Mouse (Mus musculus) forebrain, embryonic 10.5 days (tissue): Measurements from ENCODE around the gene Eid1. TPM values are rescaled to one million over a fixed set of nuclear protein-coding genes. Genes with fewer than 3 reads are reported as not detected.
A peak's percentile ranks its signal among the peaks of the same experiment; 100 is the strongest.

Source experiments
- DNase-seq: peaks from one replicate; pipeline ENCODE4 v3.0.0-alpha.2; 2017; ENCODE audit warnings: low spot score; ENCODE audit errors: extremely low spot score
- H3K27ac ChIP-seq: fragments of 300-500 bp; sonication (generic); 2 replicates; pipeline ENCODE4 v1.5.1; 2016; ENCODE audit warnings: mild to moderate bottlenecking
- H3K27me3 ChIP-seq: fragments of 300-500 bp; sonication (generic); 2 replicates; pipeline ENCODE4 v1.6.1; 2016; ENCODE audit warnings: mild to moderate bottlenecking; ENCODE audit not compliant: poor library complexity, severe bottlenecking
- H3K36me3 ChIP-seq: fragments of 300-500 bp; sonication (generic); replicated peaks from 2 replicates; pipeline ENCODE4 v1.6.1; 2016; ENCODE audit warnings: mild to moderate bottlenecking, moderate library complexity
- H3K4me1 ChIP-seq: fragments of 300-500 bp; sonication (generic); 2 replicates; pipeline ENCODE4 v1.6.1; 2016
- H3K4me3 ChIP-seq: fragments of 300-500 bp; sonication (generic); 2 replicates; pipeline ENCODE4 v1.5.1; 2016; ENCODE audit warnings: mild to moderate bottlenecking, moderate library complexity
- H3K9me3 ChIP-seq: fragments of 300-500 bp; sonication (generic); 2 replicates; pipeline ENCODE4 v1.6.1; 2016; ENCODE audit warnings: mild to moderate bottlenecking, moderate library complexity
- WGBS: fragments of 180-500 bp; shearing (Covaris S2); methylation state at CpG from one replicate; pipeline ENCODE4 v1.1.7; 2016; 5-methylcytosine and 5-hydroxymethylcytosine counted together
- polyA plus RNA-seq: library from polyadenylated mRNA; unstranded; fragments of >200 nt; fragmentation: Nextera tagmentation; extraction: Ambion mirVana; gene quantifications from 2 replicates; pipeline ENCODE4 v1.2.1, GENCODE M21; 2016

Gene Eid1
- 123 and 126 TPM in 2 replicates for polyA plus RNA-seq

DNA sequence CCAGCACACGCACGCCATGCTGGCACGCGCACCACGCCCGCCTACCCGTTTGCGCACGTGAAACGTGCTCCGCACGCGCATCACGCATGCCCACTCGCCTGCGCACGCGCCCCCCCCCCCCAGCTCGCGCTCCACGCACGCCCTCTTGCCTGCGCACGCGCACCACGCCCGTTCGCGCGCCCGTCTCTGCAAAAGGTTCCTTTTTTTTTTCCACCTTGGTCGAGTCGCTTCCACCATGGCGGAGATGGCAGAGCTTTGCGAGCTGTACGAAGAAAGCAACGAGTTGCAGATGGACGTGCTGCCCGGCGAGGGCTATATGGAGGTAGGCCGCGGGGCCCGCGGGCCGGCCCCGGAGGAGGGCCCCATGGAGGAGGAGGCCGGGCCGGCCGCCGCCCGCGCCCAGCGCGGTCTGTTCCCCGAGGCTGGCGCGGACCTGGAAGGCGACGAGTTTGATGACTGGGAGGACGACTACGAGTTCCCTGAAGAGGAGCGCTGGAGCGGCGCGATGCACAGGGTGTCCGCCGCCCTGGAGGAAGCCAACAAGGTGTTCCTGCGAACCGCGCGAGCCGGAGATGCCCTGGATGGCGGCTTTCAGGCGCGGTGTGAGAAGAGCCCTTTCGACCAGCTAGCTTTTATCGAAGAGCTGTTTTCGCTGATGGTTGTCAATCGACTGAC is at the start of gene Eid1:
Gene Eid1 (plus strand): TSS at position 139 of the 675 bp plus-strand sequence.
- Histone ChIP-seq H3K27me3 (no peaks in the 10 kb centered on the region), H3K4me3 (peak within 1 kb of the TSS; percentile 83), H3K36me3 (no peaks in the 10 kb centered on the region; the same call in 1 of the 2 replicates), H3K27ac (peak within 1 kb of the TSS; percentile 96), H3K4me1 (peaks cover 20% of the 10 kb centered on the region), H3K9me3 (no peaks in the 10 kb centered on the region)
- WGBS: under 1% methylated on average over 79 of the region's 79 CpGs
- peak; percentile 80 for DNase-seq

- Histone ChIP-seq H3K27me3 (no peaks in the 10 kb centered on the region), H3K36me3 (peaks cover 30% of the 10 kb centered on the region), H3K4me3 (peak overlapping the region; percentile 92), H3K9me3 (no peaks in the 10 kb centered on the region), H3K27ac (no peak overlapping the region), H3K4me1 (peaks cover 58% of the 10 kb centered on the region)
- WGBS: 95% methylated on average over 15 of the region's 15 CpGs
- DNase-seq: no peak
Measured at GRCm38 (mm10) chr2:125623211-125623610, 49.7 kb upstream of the Eid1 start.

DNA sequence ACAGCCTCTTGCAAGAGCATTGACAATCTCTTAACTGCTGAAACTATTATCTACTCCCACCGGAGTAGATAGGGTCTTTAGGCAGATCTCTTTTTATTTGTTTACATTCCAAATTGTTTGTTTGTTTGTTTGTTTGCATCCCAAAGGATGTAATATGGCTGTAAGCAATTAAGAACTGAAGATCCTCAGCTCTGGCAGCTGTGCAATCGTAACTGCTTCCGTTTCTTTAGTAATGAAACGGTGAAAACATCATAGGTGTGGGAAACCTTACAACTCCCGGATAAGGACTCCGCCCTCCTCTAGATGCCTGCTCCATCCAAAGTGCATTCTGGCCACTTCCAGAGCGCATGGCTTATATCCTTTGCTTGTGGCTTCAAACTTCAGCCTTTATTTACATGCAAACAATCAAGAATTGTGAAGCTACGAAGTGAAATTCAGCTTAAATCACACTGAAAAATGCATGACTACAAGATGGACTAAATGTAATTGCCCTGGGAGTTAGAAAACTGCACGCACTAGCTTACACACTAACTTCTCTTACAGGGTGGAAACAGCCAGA is 48.7 kb upstream of the Eid1 start:
- peak overlapping the region; percentile 93 for H3K27ac ChIP-seq
- no peaks in the 10 kb centered on the region for H3K9me3 ChIP-seq
- no peaks in the 10 kb centered on the region for H3K27me3 ChIP-seq
- peaks cover 20% of the 10 kb centered on the region for H3K36me3 ChIP-seq
- DNase-seq: no peak
- H3K4me1 ChIP-seq: peaks cover 58% of the 10 kb centered on the region
- 19% methylated on average over 9 of the region's 9 CpGs for WGBS
- peak overlapping the region; percentile 92 for H3K4me3 ChIP-seq

- Histone ChIP-seq H3K4me3 (peak within 1 kb of the TSS; percentile 92), H3K27ac (peak within 1 kb of the TSS; percentile 93), H3K4me1 (peaks cover 54% of the 10 kb centered on the region), H3K9me3 (no peaks in the 10 kb centered on the region), H3K27me3 (no peaks in the 10 kb centered on the region), H3K36me3 (peaks cover 13% of the 10 kb centered on the region)
- under 1% methylated on average over 50 of the region's 50 CpGs for WGBS
- DNase-seq: peak; percentile 96
Measured at GRCm38 (mm10) chr2:125624837-125625351, 48.0 kb upstream of the Eid1 start, which contains the start of gene Cep152. Gene Cep152, minus strand, starts transcription at chr2:125625113.

DNA sequence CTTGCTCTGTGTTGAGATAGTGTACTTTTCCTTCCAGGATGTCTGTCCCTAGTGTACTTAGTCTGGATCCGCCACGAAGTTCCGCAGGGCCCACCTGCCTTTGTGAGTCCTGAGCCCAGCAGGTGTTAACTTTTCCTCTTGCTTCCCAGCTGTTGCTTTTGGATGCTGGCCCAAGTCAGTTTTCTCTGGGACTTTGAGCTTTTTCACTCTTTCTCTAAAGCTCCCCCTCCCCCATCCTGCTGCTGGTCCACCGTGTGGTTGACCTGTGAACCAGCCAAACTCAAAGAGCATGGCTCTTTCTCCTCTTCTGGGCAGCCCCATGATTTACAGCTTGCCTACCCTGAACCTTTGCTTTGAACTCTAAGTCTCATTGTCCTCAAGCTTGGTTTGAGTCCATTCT is 46.4 kb upstream of the Eid1 start:
- H3K27me3 ChIP-seq: no peaks in the 10 kb centered on the region
- H3K4me1 ChIP-seq: peaks cover 38% of the 10 kb centered on the region
- no peak for DNase-seq
- no peaks in the 10 kb centered on the region for H3K9me3 ChIP-seq
- H3K4me3 ChIP-seq: no peak overlapping the region
- 85% methylated on average over 4 of the region's 4 CpGs for WGBS
- H3K36me3 ChIP-seq: peaks cover 6% of the 10 kb centered on the region; the same call in 1 of the 2 replicates
- H3K27ac ChIP-seq: no peak overlapping the region

GRCm38 (mm10) chr2:125628487-125628886 is 44.4 kb upstream of the Eid1 start:
- Histone ChIP-seq H3K27ac (no peak overlapping the region), H3K4me3 (no peak overlapping the region), H3K36me3 (no peaks in the 10 kb centered on the region), H3K4me1 (peaks cover 20% of the 10 kb centered on the region), H3K9me3 (no peaks in the 10 kb centered on the region), H3K27me3 (no peaks in the 10 kb centered on the region)
- 89% methylated on average over 6 of the region's 6 CpGs for WGBS
- DNase-seq: no peak

- Histone ChIP-seq H3K27ac (no peak overlapping the region), H3K27me3 (no peaks in the 10 kb centered on the region), H3K9me3 (no peaks in the 10 kb centered on the region), H3K36me3 (no peaks in the 10 kb centered on the region), H3K4me1 (peaks cover 9% of the 10 kb centered on the region), H3K4me3 (no peak overlapping the region)
- no peak for DNase-seq
- 96% methylated on average over 2 of the region's 2 CpGs for WGBS
Measured at GRCm38 (mm10) chr2:125630010-125630409, 42.9 kb upstream of the Eid1 start.

DNA sequence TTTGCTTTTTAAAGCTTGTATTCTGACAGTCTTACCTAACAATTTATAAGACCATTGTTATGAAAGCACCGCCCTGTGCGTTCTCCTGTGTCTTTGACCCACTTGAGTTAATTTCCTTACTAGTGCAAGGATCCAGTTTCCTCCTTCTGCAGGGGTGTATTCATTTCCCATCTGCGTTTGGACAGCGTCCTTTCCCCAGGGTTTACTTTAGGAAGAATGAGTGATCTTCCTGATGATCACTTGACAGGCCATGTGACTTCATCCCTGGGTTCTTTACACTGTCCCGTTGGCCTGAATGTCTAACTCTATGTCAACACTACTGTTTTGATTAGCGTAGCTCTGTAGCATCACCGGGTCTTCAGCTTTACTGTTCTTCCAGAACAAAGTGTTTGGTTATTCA is 35.6 kb upstream of the Eid1 start:
- Histone ChIP-seq H3K9me3 (peaks cover 6% of the 10 kb centered on the region), H3K36me3 (no peaks in the 10 kb centered on the region), H3K4me1 (peaks cover 9% of the 10 kb centered on the region), H3K4me3 (no peak overlapping the region), H3K27ac (no peak overlapping the region), H3K27me3 (no peaks in the 10 kb centered on the region)
- no peak for DNase-seq
- 89% methylated on average over 7 of the region's 7 CpGs for WGBS

GRCm38 (mm10) chr2:125644912-125645311 is 28.0 kb upstream of the Eid1 start:
- no peak overlapping the region for H3K4me3 ChIP-seq
- H3K36me3 ChIP-seq: no peaks in the 10 kb centered on the region
- no peaks in the 10 kb centered on the region for H3K9me3 ChIP-seq
- peaks cover 9% of the 10 kb centered on the region for H3K4me1 ChIP-seq
- 89% methylated on average over 6 of the region's 6 CpGs for WGBS
- DNase-seq: no peak
- H3K27me3 ChIP-seq: no peaks in the 10 kb centered on the region
- no peak overlapping the region for H3K27ac ChIP-seq

DNA sequence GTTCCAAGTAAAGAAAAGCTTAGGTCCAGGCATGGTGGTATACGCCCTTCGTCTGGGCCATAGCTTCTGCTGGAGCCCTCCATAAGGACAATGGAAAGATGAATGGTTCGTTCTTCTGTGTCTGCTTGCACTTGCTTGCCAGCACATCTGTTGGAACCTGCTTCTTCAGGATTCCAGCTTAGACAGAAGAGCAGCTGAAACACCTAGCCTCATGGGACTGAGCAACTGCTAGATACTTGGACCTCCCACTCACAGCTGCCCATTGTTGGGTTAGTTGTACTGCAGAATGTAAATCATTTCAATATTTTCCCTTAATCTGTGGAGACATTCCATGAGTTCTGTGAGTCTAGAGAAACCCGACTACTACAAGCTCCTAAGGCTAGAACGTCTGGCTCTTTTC is 22.9 kb upstream of the Eid1 start:
- 90% methylated on average over 5 of the region's 5 CpGs for WGBS
- no peak overlapping the region for H3K4me3 ChIP-seq
- no peaks in the 10 kb centered on the region for H3K36me3 ChIP-seq
- DNase-seq: no peak
- no peaks in the 10 kb centered on the region for H3K9me3 ChIP-seq
- no peak overlapping the region for H3K27ac ChIP-seq
- no peaks in the 10 kb centered on the region for H3K27me3 ChIP-seq
- H3K4me1 ChIP-seq: peaks cover 5% of the 10 kb centered on the region; the same call in 1 of the 2 replicates

DNA sequence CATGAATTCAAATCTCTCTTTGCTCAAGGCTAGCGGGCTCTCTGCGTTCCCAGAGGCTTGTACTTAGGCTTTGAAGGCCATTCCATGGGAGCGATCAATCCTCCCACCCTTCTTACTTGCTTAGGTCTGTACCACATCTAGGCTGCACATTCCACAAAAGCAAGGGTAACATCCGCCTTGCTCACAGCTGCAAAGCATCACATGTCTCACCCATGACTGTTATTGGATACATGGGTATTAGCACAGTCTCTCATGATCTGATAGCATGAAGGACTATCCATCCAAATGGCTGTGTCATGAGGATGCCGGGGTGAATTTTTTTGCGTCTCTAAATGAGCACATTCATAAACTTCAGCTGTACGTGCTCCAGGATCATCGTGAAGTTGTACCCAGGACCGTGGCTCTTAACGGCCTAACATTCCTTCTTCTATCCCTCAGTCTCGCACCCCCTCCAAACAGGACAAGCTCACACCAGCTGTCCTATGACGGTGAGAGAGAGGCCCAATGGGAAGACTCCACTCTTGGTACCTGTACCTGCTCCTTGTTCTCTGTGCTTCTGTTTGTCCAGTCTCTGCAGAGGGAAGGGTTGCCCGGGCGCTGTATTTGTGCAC is 22.0 kb upstream of the Eid1 start:
- Histone ChIP-seq H3K27me3 (no peaks in the 10 kb centered on the region), H3K4me1 (peaks cover 5% of the 10 kb centered on the region; the same call in 1 of the 2 replicates), H3K4me3 (no peak overlapping the region), H3K27ac (no peak overlapping the region), H3K9me3 (no peaks in the 10 kb centered on the region), H3K36me3 (no peaks in the 10 kb centered on the region)
- DNase-seq: no peak
- WGBS: 94% methylated on average over 14 of the region's 14 CpGs

GRCm38 (mm10) chr2:125651563-125651962 is 21.3 kb upstream of the Eid1 start:
- 84% methylated on average over 8 of the region's 8 CpGs for WGBS
- no peaks in the 10 kb centered on the region for H3K9me3 ChIP-seq
- no peaks in the 10 kb centered on the region for H3K27me3 ChIP-seq
- H3K4me3 ChIP-seq: no peak overlapping the region
- H3K36me3 ChIP-seq: no peaks in the 10 kb centered on the region
- H3K27ac ChIP-seq: no peak overlapping the region
- DNase-seq: no peak
- peaks cover 5% of the 10 kb centered on the region; the same call in 1 of the 2 replicates for H3K4me1 ChIP-seq

DNA sequence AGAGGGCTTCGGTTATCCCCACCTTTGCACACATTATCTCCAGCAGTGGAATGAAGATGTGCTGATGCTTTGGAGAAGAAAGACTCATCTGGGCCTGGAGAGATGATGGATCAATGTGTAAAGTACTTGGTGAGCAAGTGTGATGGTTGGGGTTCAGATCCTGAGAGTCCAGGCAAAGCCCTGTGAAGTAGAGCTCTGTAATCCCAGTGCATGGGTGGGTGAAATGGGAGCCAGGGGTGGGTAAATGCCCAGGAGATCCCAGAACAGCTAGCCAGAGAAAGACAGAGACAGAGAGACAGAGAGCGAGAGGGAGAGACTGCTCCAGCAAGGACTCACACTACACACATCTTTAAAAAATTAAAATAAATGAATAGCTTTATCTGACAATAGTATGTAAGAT is 19.6 kb upstream of the Eid1 start:
- no peak overlapping the region for H3K4me3 ChIP-seq
- no peaks in the 10 kb centered on the region for H3K36me3 ChIP-seq
- H3K27ac ChIP-seq: no peak overlapping the region
- no peaks in the 10 kb centered on the region for H3K9me3 ChIP-seq
- H3K4me1 ChIP-seq: peaks cover 5% of the 10 kb centered on the region; the same call in 1 of the 2 replicates
- H3K27me3 ChIP-seq: no peaks in the 10 kb centered on the region
- DNase-seq: no peak
- WGBS: 92% methylated on average over 2 of the region's 2 CpGs
